Mouse (Mus musculus) bone marrow, adult 2 months (tissue): ENCODE measurements at regions not wholly inside any gene's neighbourhood (a gene's known extent, or its start where the extent isn't known, plus 50 kb on each side); places are given as distances from the start of the nearest gene placed in this dataset.

Source experiments
- CTCF ChIP-seq: fragments of 200-500 bp; IDR thresholded peaks from 2 replicates; pipeline ENCODE4 v1.5.1; 2011; ENCODE audit warnings: low read length, control low read depth; ENCODE audit not compliant: control insufficient read depth, insufficient read depth
- POLR2A ChIP-seq: fragments of 200-500 bp; IDR thresholded peaks from 2 replicates; pipeline ENCODE4 v1.6.1; 2011; ENCODE audit warnings: low read depth, mild to moderate bottlenecking, control low read depth, low read length, borderline replicate concordance; ENCODE audit not compliant: control insufficient read depth

DNA sequence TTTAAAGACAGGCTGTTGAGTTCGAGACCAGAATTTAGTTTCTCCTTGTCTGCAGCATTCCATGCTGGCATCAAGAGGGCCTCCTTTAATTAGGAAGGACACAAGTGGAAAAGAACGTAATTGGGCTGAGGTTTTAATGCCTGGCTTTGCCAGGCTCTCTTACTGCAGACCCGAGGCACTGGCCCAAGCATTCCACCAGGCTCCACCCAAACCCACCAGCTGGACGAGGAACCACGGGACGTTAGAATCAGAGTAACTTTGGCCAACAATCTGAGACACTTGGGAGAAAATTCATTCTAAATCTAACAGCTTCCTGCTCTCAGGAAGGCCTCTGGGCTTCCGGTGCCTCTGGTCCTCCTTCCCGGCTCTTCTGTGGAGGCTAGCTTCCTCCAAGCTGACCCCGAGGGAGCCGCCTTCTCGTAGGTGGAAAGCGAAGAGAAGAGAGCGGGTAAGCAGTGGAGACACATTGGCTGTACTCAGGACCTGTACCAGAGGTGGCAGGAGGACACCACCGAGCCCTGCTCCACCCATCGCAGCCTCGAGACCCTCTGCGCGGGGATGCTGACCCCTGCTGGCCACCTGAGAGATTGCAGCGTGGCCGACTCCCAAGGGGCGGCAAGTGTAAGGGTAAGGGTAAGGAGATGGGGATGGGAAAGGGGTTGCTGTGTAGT lies 105.5 kb downstream of the Tmem17 start:
- TF ChIP-seq CTCF (peak; percentile 95), POLR2A (no peak; the same call in 1 of the 2 replicates)
